Mouse (Mus musculus) cortical plate, adult 2 months (tissue): ENCODE measurements at regions not wholly inside any gene's neighbourhood (a gene's known extent, or its start where the extent isn't known, plus 50 kb on each side); places are given as distances from the start of the nearest gene placed in this dataset.

Source experiments
- CTCF ChIP-seq: fragments of 200-500 bp; IDR thresholded peaks from 2 replicates; pipeline ENCODE4 v1.5.1; 2011; ENCODE audit warnings: mild to moderate bottlenecking, control low read depth, low read length; ENCODE audit not compliant: insufficient read depth; ENCODE audit errors: extremely low read depth
- POLR2A ChIP-seq: fragments of 200-500 bp; IDR thresholded peaks from 2 replicates; pipeline ENCODE4 v1.6.1; 2011; ENCODE audit warnings: mild to moderate bottlenecking, low read length, control low read depth; ENCODE audit not compliant: insufficient read depth; ENCODE audit errors: extremely low read depth

DNA sequence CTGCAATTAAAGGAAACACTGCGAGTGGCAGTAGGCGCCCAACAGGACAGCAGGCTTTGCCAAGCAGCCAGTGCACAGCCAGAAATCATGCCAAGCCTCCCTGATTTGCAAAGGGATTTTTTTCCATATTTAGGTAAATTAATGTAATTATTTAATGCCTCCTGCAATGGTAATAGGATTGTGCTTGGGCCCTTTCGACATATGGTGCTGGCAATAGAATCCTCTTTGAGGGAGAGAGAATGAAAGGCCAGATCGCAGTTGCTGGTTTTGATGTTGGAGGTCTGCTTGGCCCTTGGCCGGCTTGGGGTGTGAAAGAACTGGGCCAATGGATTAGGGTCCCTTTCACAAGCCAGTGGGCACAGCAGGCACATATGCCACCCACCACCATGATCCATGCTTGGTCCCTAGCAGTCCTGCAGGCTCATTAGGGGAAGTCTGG lies 424.8 kb upstream of the Sall1 start:
- no peak for TF ChIP-seq POLR2A
- TF ChIP-seq CTCF = no peak
